ENCODE assay signal across 11 mouse cellular contexts in the genomic region with DNA sequence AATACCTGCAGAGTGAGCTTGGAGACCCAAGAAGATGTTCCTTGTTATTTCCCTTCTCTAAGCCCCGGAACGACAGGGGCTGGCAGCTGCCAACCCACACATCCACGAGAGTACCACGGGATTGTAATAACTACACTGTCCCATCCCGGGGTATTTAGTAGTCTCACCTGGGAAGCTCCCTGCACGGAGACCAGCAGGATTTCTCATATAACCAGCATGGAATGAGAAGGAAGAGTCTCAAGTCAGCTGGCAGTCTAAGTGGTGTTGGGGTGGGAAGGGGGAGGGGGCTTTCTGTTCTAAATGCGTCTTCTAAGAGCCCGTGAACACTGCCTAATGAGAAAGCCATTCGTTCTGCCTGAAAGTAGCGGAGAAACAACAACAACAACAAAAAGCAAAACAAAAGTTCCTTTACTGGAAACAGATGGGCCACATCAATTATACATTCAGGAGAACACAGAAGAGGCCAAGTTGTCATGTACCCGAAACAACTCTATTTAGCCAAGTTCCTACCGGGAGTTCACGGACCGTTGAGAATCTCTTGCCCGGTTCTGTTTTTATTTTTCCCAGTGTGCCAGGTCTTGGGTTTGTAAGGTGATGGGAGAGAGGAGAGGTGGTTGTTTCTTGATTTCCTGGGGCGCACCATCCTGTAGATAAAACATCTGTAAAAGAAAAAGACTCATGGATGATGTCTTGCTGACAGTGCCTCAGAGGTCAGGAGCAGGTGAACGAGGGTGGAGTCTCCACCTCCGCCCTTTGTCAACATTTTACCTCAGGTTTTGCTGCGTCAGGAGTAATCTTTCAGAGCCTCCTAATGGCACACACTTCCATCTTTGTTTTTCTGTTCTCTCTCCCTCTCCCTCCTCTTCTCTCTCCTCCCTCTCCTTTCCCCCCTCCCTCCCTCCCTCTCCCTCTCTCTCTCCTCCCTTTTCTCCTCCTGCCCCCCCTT.
DNase-seq lines count a peak whose midpoint lies in the region; ATAC-seq and TF ChIP-seq lines count a peak whose summit lies in the region.
"Had no signal": no experiment of that assay in that cellular context is flagged by ENCODE, and none has a peak within 500 bp of the region (broad histone marks: within the 10 kb centered on the region; RNA-seq: fewer than 3 reads in every experiment).

No protein-coding gene starts in this region.

- H3K79me2 ChIP-seq in heart, adult 2 months (replicated peaks; ENCODE audit: control insufficient read depth, insufficient read depth, low read length): no peaks in the 10 kb centered on the region

- peaks cover 5% of the 10 kb centered on the region for H3K4me1 ChIP-seq in heart, adult 2 months (ENCODE audit: control insufficient read depth, insufficient read depth, low read length)
- H3K4me1 ChIP-seq in heart, embryonic 14.5 days (ENCODE audit: control insufficient read depth in 2 of 2, insufficient read depth in 2 of 2, low read length in 2 of 2): peaks cover 26 to 30% of the 10 kb centered on the region in 2 experiments
- peaks cover 30% of the 10 kb centered on the region for H3K4me1 ChIP-seq in kidney, embryonic 16.5 days (ENCODE audit: insufficient read depth, low read length)
- peaks cover 13% of the 10 kb centered on the region; the same call in 1 of the 2 replicates for H3K4me1 ChIP-seq in liver, embryonic 11.5 days (replicated peaks; ENCODE audit: control insufficient read depth, insufficient read depth, low read length)

- no peaks in the 10 kb centered on the region for H3K9me3 ChIP-seq in heart, embryonic 14.5 days (ENCODE audit: control insufficient read depth, low read length)
- no peaks in the 10 kb centered on the region for H3K9me3 ChIP-seq in kidney, embryonic 16.5 days (ENCODE audit: low read length)
- no peaks in the 10 kb centered on the region for H3K9me3 ChIP-seq in liver, embryonic 11.5 days (ENCODE audit: control insufficient read depth, low read length)
- H3K9me3 ChIP-seq: stomach, embryonic 15.5 days had no signal

- ATAC-seq in heart, embryonic 14.5 days (ENCODE audit: insufficient number of reproducible peaks, insufficient read depth, low FRiP score, low read depth): no peak
- no peak for ATAC-seq in kidney, embryonic 16.5 days (ENCODE audit: low FRiP score, low TSS enrichment)
- ATAC-seq in liver, embryonic 11.5 days (replicated peaks; ENCODE audit: low FRiP score): no peak
- ATAC-seq: activated CD4-positive, CD25-positive, alpha-beta regulatory T cell, adult 4 months had no signal

- H3K9ac ChIP-seq in heart, adult 2 months (ENCODE audit: low read depth, low read length): no peak overlapping the region
- H3K9ac ChIP-seq in heart, embryonic 14.5 days (ENCODE audit: low read length): no peak overlapping the region
- H3K9ac ChIP-seq in kidney, embryonic 16.5 days (replicated peaks; ENCODE audit: low read length): no peak overlapping the region
- no peak overlapping the region for H3K9ac ChIP-seq in liver, embryonic 11.5 days (ENCODE audit: low read depth, low read length)
- H3K9ac ChIP-seq: stomach, embryonic 15.5 days had no signal

- TF ChIP-seq CTCF in heart, adult 2 months (IDR thresholded peaks at IDR 0.05): no peak

- no peak for TF ChIP-seq EP300 in heart, adult 2 months (IDR thresholded peaks at IDR 0.05; ENCODE audit: insufficient read depth, low read depth, low read length)

- peak in 1 of 2 experiments; percentile 15 for DNase-seq in heart, adult 2 months
- DNase-seq in heart, postnatal 10 days: no peak
- peak; percentile 59 for DNase-seq in ES-CJ7 (ENCODE audit: low read depth, low spot score)
- no peak for DNase-seq in liver, embryonic 11.5 days (ENCODE audit: low spot score)
- DNase-seq in thymus, postnatal 0 days (ENCODE audit: low spot score): no peak
- DNase-seq in frontal cortex, postnatal 14 days (ENCODE audit: low spot score in 2 of 2): no peak
- DNase-seq: cerebellum, adult 8-10 months had no signal

- no peak overlapping the region for H3K4me3 ChIP-seq in heart, adult 2 months
- no peak overlapping the region for H3K4me3 ChIP-seq in heart, embryonic 14.5 days (ENCODE audit: control insufficient read depth in 1 of 2, insufficient read depth in 1 of 2, low read depth in 1 of 2, low read length in 2 of 2)
- 0 out of 2 replicates have a peak overlapping the region, but pooled peaks have one; percentile 2 for H3K4me3 ChIP-seq in kidney, embryonic 16.5 days (ENCODE audit: low read length)
- no peak overlapping the region for H3K4me3 ChIP-seq in liver, embryonic 11.5 days (ENCODE audit: low read depth, low read length)
- H3K4me3 ChIP-seq: stomach, embryonic 15.5 days had no signal

- no peaks in the 10 kb centered on the region for H3K27me3 ChIP-seq in heart, adult 2 months (ENCODE audit: control insufficient read depth, insufficient read depth, low read length)
- H3K27me3 ChIP-seq in heart, embryonic 14.5 days (ENCODE audit: control insufficient read depth, insufficient read depth, low read length): no peaks in the 10 kb centered on the region
- no peaks in the 10 kb centered on the region for H3K27me3 ChIP-seq in kidney, embryonic 16.5 days (ENCODE audit: insufficient read depth, low read length)
- no peaks in the 10 kb centered on the region for H3K27me3 ChIP-seq in liver, embryonic 11.5 days (replicated peaks; ENCODE audit: control insufficient read depth, insufficient read depth, low read length)
- H3K27me3 ChIP-seq: stomach, embryonic 15.5 days had no signal

- no peak for TF ChIP-seq POLR2A in heart, adult 2 months (IDR thresholded peaks at IDR 0.05; ENCODE audit: insufficient read depth, low read depth, low read length)

- intact Hi-C loops in heart, adult 2 months (cut with DNase I): loop anchor here (10.0 kb wide), 1 partner anchor 279 kb away; a partner anchor contains a TSS
- intact Hi-C loops in heart, postnatal 10 days (cut with DNase I): no loop called here

- 65% methylated on average over 19 of the region's 19 CpGs for WGBS in heart, adult 2 months
- 51% methylated on average over 19 of the region's 19 CpGs for WGBS in heart, embryonic 14.5 days
- 55% methylated on average over 19 of the region's 19 CpGs for WGBS in kidney, embryonic 16.5 days
- 71% methylated on average over 19 of the region's 19 CpGs for WGBS in liver, embryonic 11.5 days

- H3K27ac ChIP-seq in heart, adult 2 months: peak overlapping the region; percentile 53
- peak overlapping the region; percentile 39 to 69; a peak in 3 of 4 replicates for H3K27ac ChIP-seq in heart, embryonic 14.5 days (replicated peaks in 1 of 2; ENCODE audit: control insufficient read depth in 1 of 2, insufficient read depth in 1 of 2, low read depth in 2 of 2, low read length in 2 of 2)
- peak overlapping the region; percentile 86 for H3K27ac ChIP-seq in kidney, embryonic 16.5 days (ENCODE audit: low read length)
- no peak overlapping the region for H3K27ac ChIP-seq in liver, embryonic 11.5 days (ENCODE audit: low read depth, low read length)

- peak overlapping the region; percentile 21 for H3K4me2 ChIP-seq in heart, embryonic 14.5 days (ENCODE audit: low read length)
- peak overlapping the region; percentile 17; the same call in 1 of the 2 replicates for H3K4me2 ChIP-seq in kidney, embryonic 16.5 days (replicated peaks; ENCODE audit: low read depth, low read length)
- no peak overlapping the region for H3K4me2 ChIP-seq in liver, embryonic 11.5 days

- H3K36me3 ChIP-seq in heart, adult 2 months (ENCODE audit: control insufficient read depth, insufficient read depth, low read length): no peaks in the 10 kb centered on the region; the same call in 1 of the 2 replicates
- no peaks in the 10 kb centered on the region for H3K36me3 ChIP-seq in heart, embryonic 14.5 days (ENCODE audit: control insufficient read depth, insufficient read depth, low read length)
- H3K36me3 ChIP-seq in kidney, embryonic 16.5 days (ENCODE audit: insufficient read depth, low read length): no peaks in the 10 kb centered on the region
- no peaks in the 10 kb centered on the region for H3K36me3 ChIP-seq in liver, embryonic 11.5 days (ENCODE audit: control insufficient read depth, insufficient read depth, low read length)
- H3K36me3 ChIP-seq: stomach, embryonic 15.5 days had no signal
